Mouse (Mus musculus): ENCODE data around the gene Pik3c2g.

DNA sequence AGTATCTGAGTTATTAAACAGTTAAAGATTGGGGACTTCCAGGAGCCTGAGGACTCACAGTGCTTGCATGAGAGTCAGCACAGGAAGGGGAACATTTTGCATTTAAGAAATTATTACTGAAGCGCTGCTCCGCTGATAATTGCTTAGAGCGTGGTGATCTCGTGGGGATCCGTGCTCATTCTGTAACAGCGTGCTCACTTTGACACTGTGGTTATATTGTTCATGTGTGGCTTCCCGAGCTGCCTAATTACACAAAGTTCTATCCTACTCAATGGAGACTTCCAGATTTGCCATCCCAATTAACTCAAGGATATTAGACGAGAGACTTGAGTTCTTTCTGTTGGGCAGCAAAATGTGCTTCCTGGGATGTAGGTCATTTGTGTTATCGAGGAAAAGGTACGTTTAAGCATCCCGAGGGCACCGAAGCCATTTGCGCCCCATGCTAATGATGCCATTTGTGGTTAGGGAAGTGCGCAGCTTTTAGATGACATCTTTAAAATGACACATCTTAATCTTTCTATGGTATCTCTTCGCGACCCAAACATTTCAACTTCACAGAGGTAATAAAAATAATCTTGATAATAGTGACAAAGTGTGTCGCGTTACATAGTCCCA, 278.1 kb downstream of the Pik3c2g start:
- no peak for TF ChIP-seq POLR2A (IDR thresholded peaks at IDR 0.05; ENCODE audit: control insufficient read depth in 1 of 2, insufficient read depth in 1 of 2, low read depth in 1 of 2, low read length in 2 of 2, poor library complexity in 1 of 2)
- TF ChIP-seq UBTF (IDR thresholded peaks at IDR 0.05; ENCODE audit: borderline replicate concordance, insufficient read depth, low read depth, low read length), result no peak
- no peak for TF ChIP-seq MAZ (IDR thresholded peaks at IDR 0.05; ENCODE audit: low read depth, low read length)
- no peak for TF ChIP-seq CTCF (IDR thresholded peaks at IDR 0.05 in 2 of 3, conservative IDR thresholded peaks at IDR 0.05 in 1 of 3; ENCODE audit: control insufficient read depth in 1 of 3, insufficient read depth in 1 of 3, low read depth in 2 of 3, low read length in 3 of 3, poor library complexity in 1 of 3, severe bottlenecking in 1 of 3)
- no peak for TF ChIP-seq E2F4 (IDR thresholded peaks at IDR 0.05; ENCODE audit: borderline replicate concordance, low read depth, low read length)
- no peak for TF ChIP-seq USF2 (IDR thresholded peaks at IDR 0.05; ENCODE audit: borderline replicate concordance in 1 of 2, insufficient read depth in 1 of 2, low read depth in 1 of 2, low read length in 2 of 2)

Measured in MEL (cell line).